Mouse (Mus musculus) CD4-positive helper T cell, adult 2 months (primary cell): ENCODE measurements around the gene Dmgdh.
A peak's percentile ranks its signal among the peaks of the same experiment; 100 is the strongest.

Experiments
- DNase-seq: peaks from one replicate; pipeline ENCODE4 v3.0.0-alpha.2; 2012; ENCODE audit warnings: low read depth, missing footprints, low spot score

Gene Dmgdh

DNA sequence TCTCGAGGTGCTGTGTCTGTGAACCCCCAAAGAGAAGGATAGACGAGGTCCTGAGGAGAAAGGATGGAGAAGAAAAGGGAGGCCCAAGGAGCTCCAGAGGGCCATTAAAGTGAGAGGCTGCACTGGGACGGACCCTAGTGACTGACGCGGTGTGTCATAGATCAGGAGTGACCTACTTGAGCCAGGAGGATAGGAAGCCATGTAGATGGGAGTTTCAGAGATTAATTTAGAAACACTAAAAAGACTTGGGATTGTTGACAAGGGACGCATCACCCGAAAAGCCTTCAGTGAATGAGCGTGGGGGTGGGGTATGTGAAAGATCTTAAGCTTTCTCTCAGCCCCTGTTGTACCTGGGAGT lies 98.0 kb downstream of the Dmgdh start:
- DNase-seq: no peak

- DNase-seq: no peak
These were observed 98.6 kb downstream of the Dmgdh start for GRCm38 (mm10) chr13:93772861-93773260.

DNA sequence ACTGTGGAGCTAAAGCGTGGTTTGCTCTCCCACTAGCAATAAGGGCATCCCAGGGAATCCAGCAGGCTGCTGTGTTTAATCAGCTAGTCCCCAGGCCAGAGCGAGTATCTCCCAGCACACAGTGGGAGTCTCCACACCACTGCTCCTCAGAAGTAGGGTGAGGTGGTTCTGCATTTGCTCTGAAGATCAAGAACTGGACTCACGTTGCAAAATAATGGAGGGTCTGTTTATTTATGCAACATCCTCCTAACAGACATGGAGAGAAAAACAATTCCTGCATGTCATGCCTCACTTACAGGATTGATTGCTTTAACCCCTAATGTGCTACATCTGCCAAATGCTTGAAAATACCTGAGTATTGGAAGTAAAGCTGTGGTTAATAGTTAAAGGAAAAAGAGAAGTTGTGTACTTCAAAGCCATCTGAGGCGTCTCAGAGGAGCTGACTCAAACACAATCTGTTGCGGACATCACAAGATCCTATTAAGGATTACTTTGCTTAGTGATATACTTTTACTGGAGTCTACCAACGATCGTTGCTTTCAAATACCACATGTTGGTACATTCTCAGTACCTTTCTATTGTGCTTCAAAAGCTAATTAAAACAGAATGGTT lies 99.6 kb downstream of the Dmgdh start:
- DNase-seq: no peak

- DNase-seq: no peak
These were observed 108.6 kb downstream of the Dmgdh start for GRCm38 (mm10) chr13:93782823-93783222.

- DNase-seq: peak; percentile 43
These were observed 111.1 kb downstream of the Dmgdh start for GRCm38 (mm10) chr13:93785329-93785728.

- DNase-seq: no peak
These were observed 111.8 kb downstream of the Dmgdh start for GRCm38 (mm10) chr13:93786051-93786450.

- DNase-seq: no peak
These were observed 113.4 kb downstream of the Dmgdh start for GRCm38 (mm10) chr13:93787647-93788046.

- peak; percentile 32 for DNase-seq
These were observed 118.9 kb downstream of the Dmgdh start for GRCm38 (mm10) chr13:93792945-93793642.

DNA sequence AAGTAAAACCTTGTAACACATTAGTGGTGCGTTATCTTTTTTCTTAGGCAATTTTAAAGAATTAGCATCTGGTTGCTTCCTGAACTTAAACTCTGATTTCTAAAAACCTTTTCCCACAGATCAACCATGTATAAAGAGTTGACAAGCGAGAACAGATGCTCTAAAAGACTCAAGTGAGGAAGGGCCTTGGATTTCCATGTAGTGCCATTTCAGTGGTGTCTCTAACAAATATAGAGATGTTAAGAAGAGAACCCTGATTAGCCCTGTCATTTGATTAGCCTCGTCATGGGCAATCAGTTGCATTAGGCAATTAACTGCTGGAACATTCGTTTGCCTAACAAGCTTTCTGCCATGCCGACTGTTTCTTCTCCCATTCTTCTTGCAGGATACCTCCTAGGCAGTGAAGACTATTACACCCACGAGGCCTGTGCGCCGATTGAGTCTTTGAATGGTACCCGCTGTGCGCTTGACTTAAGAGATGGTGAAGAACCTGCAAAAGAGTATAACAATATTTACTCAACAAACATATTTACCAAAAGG lies 119.5 kb downstream of the Dmgdh start:
- no peak for DNase-seq

DNA sequence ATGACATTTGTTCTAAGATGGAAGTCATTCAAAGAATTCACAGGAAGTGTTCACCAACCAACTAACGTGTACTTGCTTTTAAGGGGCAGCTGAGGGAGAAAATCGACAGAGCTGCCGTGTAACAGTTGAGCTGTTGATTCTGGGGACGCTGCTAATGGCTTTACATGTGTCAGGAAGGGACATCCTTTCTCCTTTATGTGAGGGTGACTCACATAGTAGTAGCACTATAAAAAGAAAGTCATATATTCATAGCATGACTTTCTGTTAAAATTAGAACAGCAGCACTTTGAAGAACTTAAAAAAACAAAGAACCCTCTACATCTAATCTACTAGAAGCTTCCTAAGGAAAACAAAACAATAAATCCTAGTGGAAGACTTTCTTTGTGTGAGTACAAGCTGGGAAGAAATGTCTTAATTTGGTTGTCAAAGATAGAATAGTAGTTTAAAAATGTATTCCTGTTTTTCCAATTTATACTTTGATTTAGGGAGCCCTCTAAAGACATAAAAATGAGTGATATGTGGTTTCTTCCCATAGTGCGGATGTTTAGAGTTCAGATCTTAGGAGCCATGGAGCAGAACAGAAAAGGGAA lies 122.9 kb downstream of the Dmgdh start:
- no peak for DNase-seq
